Mouse (Mus musculus): ENCODE measurements around the gene Maml3.

- TF ChIP-seq CTCF (IDR thresholded peaks at IDR 0.05; ENCODE audit: low read depth) (no peak), EP300 (IDR thresholded peaks at IDR 0.05; ENCODE audit: low read depth) (no peak)
These were observed 251.3 kb downstream of the Maml3 start for GRCm38 (mm10) chr3:51853610-51854009.
